Mouse (Mus musculus): ENCODE data around the gene Tfip11. TPM values are rescaled to one million over a fixed set of nuclear protein-coding genes. Genes with fewer than 3 reads are reported as not detected.
"Not testable (repeated sequence)": the region's sequence is repeated elsewhere in the genome, so short reads cannot be mapped to it uniquely, and the experiment has no call there.

Tfip11 gene
- polyA plus RNA-seq, 1 experiment from 2014 or later, result 34.7 TPM

GRCm38 (mm10) chr5:112313222-112313885, 12.8 kb upstream of the Tfip11 start:
- Histone ChIP-seq H3K36me3 (ENCODE audit: control insufficient read depth, insufficient read depth) (0 out of 2 replicates have a peak, but pooled peaks cover under 1% of the 10 kb centered on the region), H3K27me3 (replicated peaks; ENCODE audit: control insufficient read depth, insufficient read depth, low read length) (no peaks in the 10 kb centered on the region), H3K9me3 (ENCODE audit: control insufficient read depth, low read length) (no peaks in the 10 kb centered on the region), H3K27ac (ENCODE audit: low read length) (no peak overlapping the region), H3K9ac (replicated peaks; ENCODE audit: low read depth, low read length) (no peak overlapping the region), H3K4me3 (replicated peaks; ENCODE audit: low read length) (no peak overlapping the region), H3K4me1 (replicated peaks; ENCODE audit: control insufficient read depth, insufficient read depth, low read length) (no peaks in the 10 kb centered on the region), H3K4me2 (ENCODE audit: low read length) (no peak overlapping the region)
- peak; percentile 43; the same call in 1 of the 2 replicates for ATAC-seq
- 55% methylated on average over 11 of the region's 11 CpGs for WGBS

GRCm38 (mm10) chr5:112316468-112316867, 9.7 kb upstream of the Tfip11 start:
- Histone ChIP-seq H3K9me3 (ENCODE audit: control insufficient read depth, low read length) (no peaks in the 10 kb centered on the region), H3K4me3 (replicated peaks; ENCODE audit: low read length) (no peak overlapping the region), H3K9ac (replicated peaks; ENCODE audit: low read depth, low read length) (no peak overlapping the region), H3K4me2 (ENCODE audit: low read length) (no peak overlapping the region), H3K27ac (ENCODE audit: low read length) (no peak overlapping the region), H3K4me1 (replicated peaks; ENCODE audit: control insufficient read depth, insufficient read depth, low read length) (no peaks in the 10 kb centered on the region), H3K27me3 (replicated peaks; ENCODE audit: control insufficient read depth, insufficient read depth, low read length) (no peaks in the 10 kb centered on the region), H3K36me3 (ENCODE audit: control insufficient read depth, insufficient read depth) (no peaks in the 10 kb centered on the region)
- WGBS, result 76% methylated on average over 5 of the region's 5 CpGs
- no peak for ATAC-seq

- no peak overlapping the region for H3K27ac ChIP-seq (ENCODE audit: low read length)
- H3K4me2 ChIP-seq (ENCODE audit: low read length), result no peak overlapping the region
- no peak overlapping the region for H3K4me3 ChIP-seq (replicated peaks; ENCODE audit: low read length)
- no peaks in the 10 kb centered on the region for H3K27me3 ChIP-seq (replicated peaks; ENCODE audit: control insufficient read depth, insufficient read depth, low read length)
- no peaks in the 10 kb centered on the region for H3K36me3 ChIP-seq (ENCODE audit: control insufficient read depth, insufficient read depth)
- H3K4me1 ChIP-seq (replicated peaks; ENCODE audit: control insufficient read depth, insufficient read depth, low read length), result no peaks in the 10 kb centered on the region
- no peak for ATAC-seq
- H3K9me3 ChIP-seq (ENCODE audit: control insufficient read depth, low read length), result no peaks in the 10 kb centered on the region
- 70% methylated on average over 5 of the region's 5 CpGs for WGBS
- no peak overlapping the region for H3K9ac ChIP-seq (replicated peaks; ENCODE audit: low read depth, low read length)
Observed at GRCm38 (mm10) chr5:112317328-112317727, 8.8 kb upstream of the Tfip11 start.

- not testable (repeated sequence) for ATAC-seq; H3K4me3 ChIP-seq (replicated peaks; ENCODE audit: low read length); H3K27ac ChIP-seq (ENCODE audit: low read length); H3K4me2 ChIP-seq (ENCODE audit: low read length); H3K36me3 ChIP-seq (ENCODE audit: control insufficient read depth, insufficient read depth); H3K27me3 ChIP-seq (replicated peaks; ENCODE audit: control insufficient read depth, insufficient read depth, low read length); H3K9me3 ChIP-seq (ENCODE audit: control insufficient read depth, low read length); H3K4me1 ChIP-seq (replicated peaks; ENCODE audit: control insufficient read depth, insufficient read depth, low read length); H3K9ac ChIP-seq (replicated peaks; ENCODE audit: low read depth, low read length)
- WGBS, result 63% methylated on average over 2 of the region's 2 CpGs
Observed at GRCm38 (mm10) chr5:112319343-112319742, 6.8 kb upstream of the Tfip11 start.

GRCm38 (mm10) chr5:112320379-112320778, 5.8 kb upstream of the Tfip11 start:
- H3K27ac ChIP-seq (ENCODE audit: low read length), result no peak overlapping the region
- ATAC-seq, result no peak
- H3K4me1 ChIP-seq (replicated peaks; ENCODE audit: control insufficient read depth, insufficient read depth, low read length), result peaks cover under 1% of the 10 kb centered on the region; the same call in 1 of the 2 replicates
- H3K4me3 ChIP-seq (replicated peaks; ENCODE audit: low read length), result no peak overlapping the region
- H3K9me3 ChIP-seq (ENCODE audit: control insufficient read depth, low read length), result no peaks in the 10 kb centered on the region
- H3K9ac ChIP-seq (replicated peaks; ENCODE audit: low read depth, low read length), result no peak overlapping the region
- no peaks in the 10 kb centered on the region for H3K36me3 ChIP-seq (ENCODE audit: control insufficient read depth, insufficient read depth)
- no peak overlapping the region for H3K4me2 ChIP-seq (ENCODE audit: low read length)
- H3K27me3 ChIP-seq (replicated peaks; ENCODE audit: control insufficient read depth, insufficient read depth, low read length), result no peaks in the 10 kb centered on the region
- WGBS, result 76% methylated on average over 5 of the region's 5 CpGs

GRCm38 (mm10) chr5:112320936-112321335, 5.2 kb upstream of the Tfip11 start:
- Histone ChIP-seq H3K4me2 (ENCODE audit: low read length) (no peak overlapping the region), H3K27ac (ENCODE audit: low read length) (no peak overlapping the region), H3K4me3 (replicated peaks; ENCODE audit: low read length) (no peak overlapping the region), H3K9ac (replicated peaks; ENCODE audit: low read depth, low read length) (no peak overlapping the region), H3K27me3 (replicated peaks; ENCODE audit: control insufficient read depth, insufficient read depth, low read length) (no peaks in the 10 kb centered on the region), H3K4me1 (replicated peaks; ENCODE audit: control insufficient read depth, insufficient read depth, low read length) (peaks cover 5% of the 10 kb centered on the region; the same call in 1 of the 2 replicates), H3K9me3 (ENCODE audit: control insufficient read depth, low read length) (no peaks in the 10 kb centered on the region), H3K36me3 (ENCODE audit: control insufficient read depth, insufficient read depth) (no peaks in the 10 kb centered on the region)
- WGBS, result 70% methylated on average over 6 of the region's 6 CpGs
- ATAC-seq, result no peak

GRCm38 (mm10) chr5:112321376-112321775, 4.8 kb upstream of the Tfip11 start:
- Histone ChIP-seq H3K9ac (replicated peaks; ENCODE audit: low read depth, low read length) (no peak overlapping the region), H3K27ac (ENCODE audit: low read length) (no peak overlapping the region), H3K36me3 (ENCODE audit: control insufficient read depth, insufficient read depth) (no peaks in the 10 kb centered on the region), H3K4me3 (replicated peaks; ENCODE audit: low read length) (no peak overlapping the region), H3K27me3 (replicated peaks; ENCODE audit: control insufficient read depth, insufficient read depth, low read length) (no peaks in the 10 kb centered on the region), H3K9me3 (ENCODE audit: control insufficient read depth, low read length) (no peaks in the 10 kb centered on the region), H3K4me1 (replicated peaks; ENCODE audit: control insufficient read depth, insufficient read depth, low read length) (peaks cover 5% of the 10 kb centered on the region; the same call in 1 of the 2 replicates), H3K4me2 (ENCODE audit: low read length) (no peak overlapping the region)
- 75% methylated on average over 4 of the region's 4 CpGs for whole genome bisulfite sequencing
- ATAC-seq, result no peak

- H3K4me2 ChIP-seq (ENCODE audit: low read length), result no peak overlapping the region
- WGBS, result 87% methylated on average over 6 of the region's 6 CpGs
Observed at GRCm38 (mm10) chr5:112323246-112323645, 2.9 kb upstream of the Tfip11 start.

GRCm38 (mm10) chr5:112324637-112325545, 1.3 kb upstream of the Tfip11 start:
- H3K27me3 ChIP-seq (replicated peaks; ENCODE audit: control insufficient read depth, insufficient read depth, low read length), result no peaks in the 10 kb centered on the region
- peaks cover 18% of the 10 kb centered on the region for H3K4me1 ChIP-seq (replicated peaks; ENCODE audit: control insufficient read depth, insufficient read depth, low read length)
- H3K36me3 ChIP-seq (ENCODE audit: control insufficient read depth, insufficient read depth), result peaks cover 8% of the 10 kb centered on the region
- no peak overlapping the region for H3K4me3 ChIP-seq (replicated peaks; ENCODE audit: low read length)
- no peak overlapping the region for H3K9ac ChIP-seq (replicated peaks; ENCODE audit: low read depth, low read length)
- H3K27ac ChIP-seq (ENCODE audit: low read length), result no peak overlapping the region
- H3K9me3 ChIP-seq (ENCODE audit: control insufficient read depth, low read length), result no peaks in the 10 kb centered on the region
- no peak for ATAC-seq
- H3K4me2 ChIP-seq (ENCODE audit: low read length), result peak overlapping the region; percentile 62
- WGBS, result 37% methylated on average over 24 of the region's 24 CpGs

More at GRCm38 (mm10) chr5:112323246-112323645, 2.9 kb upstream of the Tfip11 start:
- H3K4me3 ChIP-seq (replicated peaks; ENCODE audit: low read length), result no peak overlapping the region
- no peaks in the 10 kb centered on the region for H3K9me3 ChIP-seq (ENCODE audit: control insufficient read depth, low read length)
- H3K27ac ChIP-seq (ENCODE audit: low read length), result no peak overlapping the region
- H3K36me3 ChIP-seq (ENCODE audit: control insufficient read depth, insufficient read depth), result 0 out of 2 replicates have a peak, but pooled peaks cover 2% of the 10 kb centered on the region
- H3K27me3 ChIP-seq (replicated peaks; ENCODE audit: control insufficient read depth, insufficient read depth, low read length), result no peaks in the 10 kb centered on the region
- H3K4me1 ChIP-seq (replicated peaks; ENCODE audit: control insufficient read depth, insufficient read depth, low read length), result peaks cover 18% of the 10 kb centered on the region
- H3K9ac ChIP-seq (replicated peaks; ENCODE audit: low read depth, low read length), result no peak overlapping the region
- ATAC-seq, result no peak

All from forebrain, embryonic 16.5 days (tissue).